Mouse (Mus musculus): ENCODE results near the gene 4930583I09Rik.

Gene 4930583I09Rik

DNA sequence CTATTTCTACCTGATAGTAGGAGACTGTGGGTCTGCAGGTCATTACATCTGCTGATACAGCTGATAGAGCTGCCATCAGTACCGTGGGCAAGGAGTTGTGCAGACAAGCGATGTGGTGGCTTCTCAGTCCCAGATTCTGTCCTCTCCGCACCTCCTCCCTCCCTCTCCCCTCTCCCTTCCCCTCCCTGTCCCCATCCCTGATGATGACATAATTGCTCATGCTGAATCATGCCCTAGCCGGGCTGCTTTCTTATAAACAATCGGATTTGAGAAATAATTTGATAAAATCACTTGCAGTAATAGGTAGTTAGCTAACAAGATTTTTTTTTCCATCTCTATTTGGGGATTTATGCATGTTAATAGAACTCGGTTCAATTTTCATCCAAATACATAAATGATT, at the start of gene 4930583I09Rik:
Gene 4930583I09Rik, minus strand, starts transcription at position 144 of the 400 bp plus-strand sequence.
- no peak for DNase-seq

DNA sequence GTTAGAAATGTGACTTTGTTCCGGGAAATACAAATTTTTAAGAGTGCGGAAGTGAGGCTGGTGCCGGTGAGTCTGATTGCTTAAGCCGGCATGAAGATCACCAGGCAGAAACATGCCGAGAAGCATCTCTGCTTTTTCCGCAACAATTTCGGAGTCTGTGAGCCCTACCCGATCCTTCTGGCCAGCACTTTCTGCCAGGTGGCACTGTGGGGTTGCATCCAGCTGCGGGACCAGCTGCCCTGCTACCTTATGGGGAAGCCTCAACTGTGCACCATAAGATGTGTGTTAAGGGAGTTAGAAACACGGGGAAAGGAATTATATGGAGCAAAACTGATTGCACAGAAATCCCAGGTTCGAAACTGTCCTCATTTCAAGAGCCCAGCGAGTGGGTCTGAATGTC, 40.2 kb upstream of the 4930583I09Rik start:
- no peak for DNase-seq

DNA sequence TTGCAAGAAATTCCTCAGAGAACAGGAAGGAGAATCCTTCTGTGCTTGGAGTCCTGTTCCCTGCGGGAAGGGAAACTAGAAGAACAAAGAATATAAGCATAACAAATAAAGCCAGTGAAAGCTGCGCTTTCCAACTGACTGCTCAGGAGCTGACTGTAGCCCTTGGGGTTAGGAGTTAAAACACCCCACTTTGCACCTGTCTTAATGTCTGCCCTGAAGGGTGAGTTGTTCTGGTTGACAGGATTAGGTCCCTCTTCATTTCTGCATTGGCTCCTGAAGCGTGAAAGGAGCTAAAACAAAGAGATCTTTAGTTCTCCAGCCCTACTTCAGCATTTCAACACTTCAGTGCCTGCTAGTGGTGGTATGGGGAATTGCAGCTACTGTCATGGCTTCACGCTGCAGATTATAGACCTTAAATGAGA, 37.8 kb upstream of the 4930583I09Rik start:
- DNase-seq, result no peak

DNA sequence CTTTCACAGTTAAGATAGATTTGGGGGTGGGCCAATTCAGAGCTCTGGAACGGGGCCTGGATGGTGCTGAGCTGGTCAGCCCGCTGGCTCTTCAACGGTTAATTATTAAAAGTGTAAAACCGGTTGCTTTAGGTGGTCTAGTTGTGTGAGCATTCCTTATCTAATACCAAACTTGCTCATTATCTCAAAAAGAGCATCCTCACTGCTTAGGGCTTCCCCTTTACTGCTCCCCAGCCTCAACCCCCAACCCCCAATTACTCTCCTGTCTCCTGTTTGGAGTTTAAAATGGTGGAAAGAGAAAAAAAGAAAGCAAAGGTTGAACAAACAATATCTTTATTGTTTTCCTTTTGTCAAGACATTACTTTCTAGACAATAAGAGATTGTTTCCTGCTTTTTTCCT, 27.9 kb upstream of the 4930583I09Rik start:
- no peak for DNase-seq

DNA sequence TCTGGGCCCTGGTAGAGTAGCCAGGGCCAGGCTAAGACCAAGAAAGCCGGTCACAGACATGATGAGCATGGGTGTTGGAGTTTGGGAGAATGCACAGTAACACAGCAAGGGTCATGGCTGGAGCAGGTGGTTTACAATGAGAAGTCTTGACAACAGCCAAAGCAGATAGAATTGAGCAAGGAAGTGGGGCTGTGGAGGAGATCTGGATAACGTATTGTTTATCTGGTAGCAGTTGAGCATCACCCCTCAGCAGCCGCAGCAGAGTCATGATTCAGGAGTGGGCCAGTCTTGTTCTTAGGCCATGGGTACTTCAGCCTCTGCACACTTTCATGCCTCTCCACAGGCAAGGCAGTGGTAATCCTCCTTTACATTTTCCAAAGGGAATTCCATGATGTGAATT, 25.1 kb upstream of the 4930583I09Rik start:
- DNase-seq, result no peak

DNA sequence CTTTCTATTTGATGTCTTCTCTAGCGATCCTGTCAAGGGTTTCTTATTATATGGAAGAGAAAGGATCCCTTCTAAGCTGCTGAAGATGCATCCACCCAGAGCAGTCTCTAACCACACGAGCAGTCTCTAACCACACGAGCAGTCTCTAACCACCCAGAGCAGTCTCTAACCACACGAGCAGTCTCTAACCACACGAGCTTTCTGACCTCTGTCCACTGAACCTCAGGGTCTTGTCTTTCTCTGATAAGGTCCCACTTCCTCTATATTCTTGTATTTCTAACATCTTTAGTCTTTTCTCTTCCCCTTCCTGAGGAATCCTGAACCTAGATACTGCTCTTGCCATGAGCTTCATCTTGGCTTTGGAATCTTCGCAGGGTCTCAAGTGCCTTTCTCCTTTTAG, 23.0 kb upstream of the 4930583I09Rik start:
- DNase-seq, result no peak

DNA sequence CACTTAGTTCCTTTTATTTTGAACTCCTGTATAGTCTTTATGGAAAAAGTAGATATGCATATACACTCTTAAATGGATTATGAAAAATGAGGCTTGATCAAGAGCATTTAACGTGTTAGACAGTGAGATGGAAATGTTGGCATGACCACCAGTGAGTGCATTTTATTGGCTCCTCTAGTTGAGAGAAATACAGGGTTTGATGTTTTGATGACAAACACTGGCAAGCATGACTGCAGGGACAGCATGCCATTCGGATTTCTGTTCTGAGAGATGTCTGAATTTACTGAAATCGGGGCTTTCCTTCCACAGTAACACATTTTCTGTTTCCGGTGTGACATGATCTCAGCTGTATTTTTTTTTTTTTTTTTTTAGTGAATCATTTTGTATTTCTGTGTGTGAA, 12.2 kb upstream of the 4930583I09Rik start:
- DNase-seq, result no peak

DNA sequence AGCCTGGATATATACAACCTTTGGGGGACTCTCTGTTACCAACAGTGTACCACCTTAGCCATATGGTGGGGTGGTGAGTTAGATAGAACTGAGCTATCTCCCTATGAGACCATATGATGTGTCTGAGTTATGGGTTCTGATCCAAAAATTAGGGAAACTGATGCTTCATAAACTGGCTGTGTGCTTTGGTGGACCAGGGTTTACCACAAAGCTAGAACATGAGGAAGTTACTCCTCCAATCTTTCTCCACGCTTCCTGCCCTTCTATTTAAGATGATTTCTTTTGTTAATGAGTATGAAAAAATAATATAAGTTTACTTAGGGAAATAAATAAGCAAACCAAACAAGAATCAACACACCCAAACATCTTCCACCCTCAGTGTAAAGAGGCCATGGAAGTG, 10.8 kb upstream of the 4930583I09Rik start:
- DNase-seq, result no peak

DNA sequence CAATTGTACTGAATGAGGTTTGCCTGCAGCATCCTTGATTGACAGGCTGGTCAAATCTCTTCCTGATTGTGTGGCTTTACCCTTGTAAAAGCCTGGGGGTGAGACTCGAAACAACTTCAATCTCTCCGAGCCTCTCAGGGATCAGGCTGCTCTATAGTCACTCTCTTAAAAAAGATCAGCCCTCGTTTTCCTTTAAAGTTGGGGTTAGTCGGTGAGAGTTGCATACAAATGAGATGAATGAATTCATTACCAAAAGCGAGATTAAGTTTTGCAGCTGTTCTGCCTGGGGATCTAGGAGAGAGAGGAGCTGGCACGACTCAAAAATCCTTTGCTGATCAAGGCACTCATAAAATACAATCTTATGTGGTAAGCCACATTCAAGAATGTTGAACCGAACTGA, 1.0 kb upstream of the 4930583I09Rik start:
- DNase-seq, result no peak

DNA sequence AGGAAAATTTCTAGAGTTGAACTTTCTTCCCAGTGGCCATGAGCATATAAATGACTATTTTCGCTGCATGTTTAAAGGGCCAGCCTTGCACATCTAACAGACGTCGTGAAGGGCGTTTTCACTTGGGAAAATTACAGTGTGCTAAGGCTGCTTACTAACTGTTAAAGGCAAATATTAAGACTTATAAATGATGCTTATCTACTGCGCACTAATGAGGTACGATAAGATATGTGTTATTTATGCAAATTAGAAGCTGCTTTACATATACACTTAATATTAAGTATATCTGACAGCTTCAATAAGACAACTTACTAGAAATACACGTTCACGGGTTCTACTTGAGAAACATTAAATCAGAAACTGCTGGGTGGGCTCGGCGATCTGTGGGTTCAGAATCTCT, 481 bp upstream of the 4930583I09Rik start:
- DNase-seq, result no peak

DNA sequence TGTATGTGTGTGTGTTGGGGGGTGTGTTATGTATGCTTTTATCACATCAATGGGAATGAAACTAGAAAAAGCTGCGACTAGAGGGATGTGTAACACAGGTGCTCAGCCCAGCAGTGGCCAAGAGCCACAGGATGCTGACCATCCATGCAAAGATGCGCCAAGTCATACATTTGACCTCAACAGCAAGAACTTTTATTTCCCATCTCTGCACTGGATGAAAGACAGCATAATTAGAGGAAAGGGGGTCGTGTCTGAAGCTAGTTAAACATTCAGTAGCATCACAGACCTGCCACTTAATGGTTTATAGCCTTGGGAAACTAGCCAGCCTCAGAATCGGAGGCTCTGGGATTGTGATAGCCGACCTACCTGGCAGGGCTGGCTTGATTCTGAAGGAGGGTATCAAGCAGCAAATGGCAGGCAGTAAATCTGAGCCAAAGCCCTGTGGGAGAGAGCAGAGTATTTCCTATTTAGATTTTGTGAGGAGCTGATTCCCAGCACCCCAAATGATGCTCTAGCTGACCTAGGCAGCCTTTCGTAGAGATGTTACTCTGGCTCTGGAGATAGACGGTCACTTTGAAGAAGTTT, 1.9 kb downstream of the 4930583I09Rik start:
- DNase-seq, result no peak

DNA sequence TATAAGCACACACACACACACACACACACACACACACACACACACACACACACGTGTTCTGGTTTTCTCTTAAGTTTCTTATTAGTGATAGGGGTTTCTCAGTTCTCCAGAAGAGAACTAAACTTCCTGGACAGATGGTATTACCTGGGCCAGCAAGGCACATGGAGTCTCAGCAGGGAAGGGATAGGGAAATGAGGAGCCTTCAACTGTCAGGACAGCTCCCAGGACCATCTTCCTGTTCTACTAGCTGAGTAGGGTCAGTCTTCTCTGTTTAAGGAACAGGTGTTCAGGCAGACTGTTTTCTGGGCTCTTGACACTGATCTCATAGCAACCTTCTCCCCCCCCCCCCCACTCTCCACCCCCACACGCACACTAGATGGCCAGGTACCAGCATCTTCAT, 2.8 kb downstream of the 4930583I09Rik start:
- no peak for DNase-seq

DNA sequence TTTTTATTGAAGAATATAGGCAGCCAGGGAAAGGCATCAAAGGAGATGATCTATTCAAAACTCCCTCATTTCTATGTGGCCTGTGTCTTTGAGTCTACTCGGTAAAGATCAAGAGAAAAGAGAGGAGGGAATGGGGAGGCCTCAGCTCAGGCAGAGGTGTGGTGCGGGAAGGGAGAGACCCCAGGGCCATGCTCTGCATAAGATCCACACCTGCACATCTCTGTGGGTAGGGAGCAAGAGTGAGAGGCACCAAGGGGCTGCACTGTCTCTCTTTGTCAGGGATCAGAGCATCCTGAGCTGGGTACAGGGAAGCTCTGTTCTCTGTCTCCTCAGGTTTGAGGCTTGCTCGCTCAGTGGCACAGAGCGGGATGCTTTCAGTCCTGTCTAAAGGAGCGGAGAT, 8.4 kb downstream of the 4930583I09Rik start:
- no peak for DNase-seq

DNA sequence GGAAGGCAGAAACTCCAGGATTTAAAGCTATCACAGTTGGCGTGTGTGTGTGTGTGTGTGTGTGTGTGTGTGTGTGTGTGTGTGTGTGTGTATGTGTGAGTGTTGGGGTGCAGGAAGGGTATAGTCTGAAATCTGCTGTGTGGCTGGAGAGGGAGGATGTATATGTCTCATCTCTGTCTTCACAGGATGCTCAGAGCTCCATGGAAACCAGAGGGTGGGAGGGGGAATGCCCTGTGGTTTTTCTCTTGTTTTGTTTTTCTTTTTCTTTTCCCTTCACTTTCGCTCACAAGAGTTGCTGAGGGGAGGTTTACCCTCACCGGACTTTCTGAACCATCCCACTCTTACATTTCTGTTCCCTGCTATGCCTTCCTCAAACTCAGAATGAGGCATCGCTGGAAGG, 9.0 kb downstream of the 4930583I09Rik start:
- no peak for DNase-seq

DNA sequence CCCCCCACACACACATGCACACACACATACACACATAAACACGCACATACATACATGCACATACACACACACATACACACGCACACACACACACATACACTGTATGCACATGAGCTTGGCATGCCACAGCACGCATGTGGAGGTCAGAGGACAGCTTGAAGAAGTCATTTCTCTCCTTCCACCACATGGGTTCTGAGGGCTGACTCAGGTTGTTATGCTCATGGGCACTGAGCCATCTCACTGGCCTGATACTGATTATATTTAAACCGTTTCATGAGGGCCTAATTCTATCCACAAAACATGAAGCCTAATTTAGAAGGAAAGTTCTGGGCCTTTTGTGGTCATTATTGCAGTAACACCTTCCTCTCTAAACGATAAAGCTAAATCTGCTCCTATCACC, 13.3 kb downstream of the 4930583I09Rik start:
- no peak for DNase-seq

DNA sequence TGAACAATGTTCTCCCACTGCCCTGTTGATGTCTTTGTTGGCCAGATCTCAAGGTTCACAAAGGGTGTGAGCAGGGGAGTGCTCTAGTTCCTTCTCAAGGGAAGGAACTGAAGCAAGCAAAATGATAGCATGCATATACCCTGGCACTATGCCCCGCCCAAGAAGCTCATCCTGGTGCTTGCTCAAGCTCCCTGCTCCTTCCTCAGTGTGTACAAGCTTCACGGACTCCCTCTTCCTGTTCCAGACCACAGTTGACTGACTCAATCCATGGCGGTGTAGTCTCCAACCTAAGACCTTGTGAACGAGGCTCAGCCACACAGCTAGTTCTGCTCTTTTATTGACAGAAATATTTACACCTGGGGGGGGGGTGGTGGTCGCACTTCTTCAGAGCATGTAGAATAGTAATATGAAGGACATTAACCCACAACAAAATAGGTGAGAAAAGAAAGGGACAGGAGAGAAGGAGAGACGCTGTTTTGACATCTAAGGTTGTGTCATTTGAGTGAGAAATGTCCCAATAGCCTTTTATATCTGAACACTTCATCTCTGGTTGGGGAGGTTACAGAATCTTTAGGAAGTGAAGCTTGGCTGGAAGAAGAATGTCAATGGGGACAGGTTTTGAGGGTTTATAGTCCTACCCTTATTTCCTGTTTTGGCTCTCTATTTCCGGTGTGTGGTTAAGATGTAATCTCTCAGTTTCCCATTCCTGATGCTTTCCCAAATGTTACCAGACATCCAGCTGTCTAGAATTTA, 14.9 kb downstream of the 4930583I09Rik start:
- no peak for DNase-seq

DNA sequence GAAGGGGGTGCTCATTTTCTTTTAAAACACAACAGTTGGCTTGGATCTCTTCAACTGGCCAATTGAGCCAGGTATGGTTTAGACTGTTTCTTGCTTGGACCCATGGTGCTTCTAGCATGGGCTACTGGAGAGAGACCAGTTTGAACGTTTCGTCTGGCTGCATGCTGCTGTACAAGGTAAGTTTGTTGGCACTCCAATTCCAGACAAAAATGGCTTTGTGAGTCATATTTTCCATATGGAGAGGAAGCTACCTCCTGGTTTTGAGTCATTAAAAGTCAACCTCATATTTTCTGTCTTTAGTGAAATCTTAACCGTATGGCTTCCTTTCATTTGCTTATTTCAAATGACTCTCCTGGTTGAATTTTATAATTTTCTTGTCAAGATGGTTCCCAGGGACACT, 19.6 kb downstream of the 4930583I09Rik start:
- DNase-seq, result no peak

DNA sequence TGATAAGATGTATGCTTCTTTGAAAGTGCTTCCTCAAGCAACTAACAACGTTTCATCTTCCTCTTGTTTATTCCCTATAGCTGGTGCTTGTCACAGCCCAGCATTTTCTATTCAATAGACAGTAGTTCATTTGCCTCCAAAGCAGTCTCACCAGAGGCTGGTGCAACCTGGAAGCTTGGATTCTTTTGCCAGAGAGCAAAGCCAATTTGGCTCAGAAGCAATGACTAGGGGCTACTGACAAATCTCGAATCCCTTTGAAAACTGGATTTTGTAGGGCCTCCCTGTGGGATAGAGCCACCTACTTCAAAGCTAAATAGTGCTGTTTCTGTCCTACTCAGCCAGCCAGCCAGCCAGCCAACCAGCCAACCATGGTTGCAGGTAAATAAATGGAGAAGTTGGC, 20.1 kb downstream of the 4930583I09Rik start:
- no peak for DNase-seq

DNA sequence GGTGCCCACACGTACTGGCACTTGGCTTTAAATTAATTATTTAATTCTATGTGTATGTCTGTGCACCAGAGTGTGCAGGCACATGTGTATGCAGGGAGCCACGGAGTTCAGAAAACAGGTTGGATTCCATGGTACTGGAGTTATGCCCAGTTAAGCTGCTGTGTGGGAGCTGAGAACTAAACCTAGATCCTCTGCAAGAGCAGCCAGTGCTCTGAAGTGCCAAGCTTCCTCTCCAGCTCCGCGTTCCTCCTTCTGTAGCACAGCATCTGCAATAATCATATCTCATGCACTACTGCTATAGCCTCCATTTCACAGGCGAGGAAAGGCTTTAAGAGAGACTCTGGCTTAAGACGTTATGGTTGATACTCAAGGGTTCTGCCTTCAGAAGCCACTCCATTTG, 22.3 kb downstream of the 4930583I09Rik start:
- DNase-seq, result no peak

DNA sequence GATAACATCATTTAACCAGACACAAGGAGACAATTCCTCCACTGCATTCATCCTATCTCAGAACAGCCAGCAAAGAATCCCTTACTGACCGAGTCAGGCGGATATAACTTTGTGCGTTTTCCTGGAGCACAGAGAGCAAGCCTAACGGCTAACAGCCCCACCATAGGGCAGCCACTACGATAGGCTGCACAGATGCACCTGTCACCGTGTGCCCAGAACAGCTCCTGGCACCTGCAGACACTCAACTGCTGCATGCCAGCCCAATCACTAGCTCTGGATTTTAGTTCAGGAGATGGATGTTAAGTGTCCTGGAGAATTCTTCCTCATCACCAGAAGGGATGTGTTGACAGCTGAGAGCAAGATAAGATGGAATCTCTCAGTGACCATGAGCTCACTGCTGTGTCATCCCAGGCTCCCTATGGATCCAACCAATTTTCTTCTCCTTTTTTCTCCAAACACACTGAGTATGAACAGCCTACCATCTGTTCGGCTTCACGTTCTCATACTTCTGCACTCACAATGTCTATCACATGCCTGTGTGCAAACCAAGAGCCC, 29.8 kb downstream of the 4930583I09Rik start:
- no peak for DNase-seq

DNA sequence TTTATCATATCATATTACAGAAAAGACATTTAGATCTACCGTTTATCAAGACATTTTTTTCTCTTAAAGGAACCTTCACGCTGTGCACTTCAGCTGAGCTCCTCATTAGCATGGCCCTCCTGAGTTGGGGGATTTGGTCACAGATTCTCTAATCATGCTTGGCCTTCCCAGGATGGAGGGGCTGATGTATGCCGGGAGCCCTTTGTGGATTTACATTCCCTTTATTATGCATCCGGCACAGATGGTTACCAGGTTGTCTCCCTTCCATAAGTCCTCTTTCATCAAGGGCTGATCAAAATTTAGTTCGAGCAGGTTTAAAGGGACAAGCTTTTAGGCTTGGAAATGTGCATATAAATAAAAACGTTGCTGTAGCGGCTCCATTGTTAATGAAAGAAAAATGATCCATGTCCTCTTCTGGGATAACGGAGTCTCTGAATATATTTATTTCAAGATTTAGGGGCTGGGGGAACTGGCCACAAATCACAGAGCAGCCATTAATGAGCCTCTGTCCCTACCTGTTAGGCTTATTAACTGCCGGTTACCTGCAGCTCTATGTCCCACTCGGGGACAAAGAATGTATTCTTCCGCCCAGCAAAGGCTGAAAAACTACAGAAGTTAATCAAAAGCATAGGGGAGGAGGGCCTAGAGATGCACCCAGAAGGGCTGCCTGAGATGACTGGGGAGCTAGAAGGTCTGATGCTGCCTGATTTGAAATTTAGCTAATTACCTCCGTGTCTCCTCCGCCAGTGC, 31.3 kb downstream of the 4930583I09Rik start:
- no peak for DNase-seq

DNA sequence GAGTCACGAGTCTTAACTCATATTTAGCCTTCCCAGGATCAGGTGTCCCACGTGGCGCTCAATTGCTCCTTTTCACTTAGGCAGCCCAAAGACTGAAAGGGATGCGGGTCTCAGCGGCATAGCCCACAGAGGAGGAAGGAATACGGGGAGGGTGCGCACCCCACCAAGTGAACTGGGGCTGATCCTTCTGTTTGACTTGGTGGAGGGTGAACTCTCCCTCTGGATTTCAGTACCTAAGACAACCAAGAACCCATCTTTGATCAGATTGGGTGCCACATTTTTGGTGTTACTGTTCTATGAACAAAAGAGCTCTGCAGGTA, 33.0 kb downstream of the 4930583I09Rik start:
- DNase-seq, result no peak

DNA sequence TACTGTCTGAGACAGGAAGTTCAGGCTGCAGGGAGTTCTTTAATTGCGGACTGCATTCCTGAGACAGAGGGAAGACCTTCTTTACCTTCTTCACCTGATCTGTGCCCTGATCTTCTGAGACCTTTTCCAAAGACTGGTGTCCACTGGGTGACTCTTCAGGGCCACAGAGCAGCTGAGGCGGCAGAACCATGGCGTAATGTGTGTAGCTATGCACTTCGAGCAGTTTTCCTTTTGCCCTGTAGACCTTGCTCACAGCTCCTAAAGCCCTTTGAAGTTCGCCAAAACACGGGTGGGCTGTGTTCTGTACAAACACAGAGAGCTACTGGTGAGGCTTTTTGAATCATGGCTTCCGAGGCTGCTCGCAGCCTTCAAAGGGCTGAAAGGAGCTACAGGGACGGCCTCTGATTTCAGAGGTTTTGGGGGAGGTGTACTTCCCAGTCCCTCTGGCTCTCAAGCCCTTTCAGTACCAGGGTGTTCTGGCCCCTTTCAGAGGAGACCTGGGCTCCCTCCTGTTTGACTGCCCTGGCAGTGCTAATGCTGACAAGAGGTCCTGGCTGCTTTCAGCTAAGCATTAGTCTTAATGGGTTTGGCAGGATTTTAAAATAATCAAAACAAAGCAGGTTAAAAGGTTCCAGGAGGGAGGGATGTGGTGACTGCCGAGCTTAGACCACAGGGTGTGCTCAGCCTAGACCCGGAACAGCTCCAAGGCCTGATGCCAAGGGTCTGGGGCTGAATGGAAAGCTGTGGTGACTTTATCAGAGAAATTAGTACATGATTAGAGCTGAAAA, 33.5 kb downstream of the 4930583I09Rik start:
- no peak for DNase-seq

Data from right cerebral cortex, postnatal 14 days (tissue).